8 mouse cellular contexts compared by ENCODE assay signal in the genomic region with DNA sequence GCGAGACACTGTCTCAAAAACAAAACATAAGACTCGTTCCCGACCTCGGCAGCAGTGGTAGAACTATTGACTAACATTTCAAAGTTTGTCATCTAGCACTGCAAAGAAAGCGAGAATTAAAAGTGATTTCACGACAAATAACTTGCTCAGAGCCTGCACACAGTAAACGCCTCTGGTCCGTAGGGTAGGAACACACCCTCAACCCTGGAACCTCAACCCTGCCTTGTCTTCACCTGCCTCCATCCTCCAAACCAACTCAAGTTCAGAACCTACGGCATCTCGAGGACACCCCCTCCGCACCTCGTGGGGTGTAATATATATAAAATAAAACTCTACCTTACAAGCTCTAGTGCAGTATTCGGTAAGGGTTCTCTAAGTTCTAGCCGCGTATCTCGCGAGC. TPM values are rescaled to one million over a fixed set of nuclear protein-coding genes. Genes with fewer than 3 reads are reported as not detected.
DNase-seq lines count a peak whose midpoint lies in the region; ATAC-seq and TF ChIP-seq lines count a peak whose summit lies in the region.

No protein-coding gene starts in this region.

- peak overlapping the region; percentile 74 for H3K4me3 ChIP-seq in lung, embryonic 16.5 days (ENCODE audit: low read length)
- peak overlapping the region; percentile 81 for H3K4me3 ChIP-seq in limb, embryonic 12.5 days (replicated peaks)
- H3K4me3 ChIP-seq in olfactory bulb, adult 2 months (ENCODE audit: insufficient read depth, low read depth, low read length) = peak overlapping the region; percentile 83

- no peak for DNase-seq in lung, postnatal 10 days
- DNase-seq in adrenal gland, postnatal 10 days = no peak
- no peak for DNase-seq in kidney, adult 11 months

- peak overlapping the region; percentile 10; the same call in 1 of the 2 replicates for H3K27ac ChIP-seq in lung, embryonic 16.5 days (ENCODE audit: low read length)
- no peak overlapping the region for H3K27ac ChIP-seq in limb, embryonic 12.5 days
- no peak overlapping the region for H3K27ac ChIP-seq in olfactory bulb, adult 2 months (ENCODE audit: insufficient read depth, low read depth, low read length)

- H3K9me3 ChIP-seq in lung, embryonic 16.5 days (ENCODE audit: control insufficient read depth, low read length) = no peaks in the 10 kb centered on the region
- no peaks in the 10 kb centered on the region for H3K9me3 ChIP-seq in limb, embryonic 12.5 days

- peak overlapping the region; percentile 58 for H3K4me2 ChIP-seq in lung, embryonic 16.5 days (ENCODE audit: low read depth, low read length)
- H3K4me2 ChIP-seq in limb, embryonic 12.5 days = peak overlapping the region; percentile 76

- H3K36me3 ChIP-seq in lung, embryonic 16.5 days (ENCODE audit: control insufficient read depth, insufficient read depth, low read length) = no peaks in the 10 kb centered on the region
- peaks cover 18% of the 10 kb centered on the region for H3K36me3 ChIP-seq in limb, embryonic 12.5 days

- H3K4me1 ChIP-seq in lung, embryonic 16.5 days (replicated peaks; ENCODE audit: control insufficient read depth, insufficient read depth, low read length) = peaks cover 16% of the 10 kb centered on the region
- peaks cover 17% of the 10 kb centered on the region for H3K4me1 ChIP-seq in limb, embryonic 12.5 days (replicated peaks)
- 0 out of 2 replicates have a peak, but pooled peaks cover 2% of the 10 kb centered on the region for H3K4me1 ChIP-seq in olfactory bulb, adult 2 months (ENCODE audit: control insufficient read depth, insufficient read depth, low read length)

- 3% methylated on average over 17 of the region's 17 CpGs for WGBS in lung, embryonic 16.5 days
- WGBS in limb, embryonic 12.5 days = 10% methylated on average over 17 of the region's 17 CpGs
- 2% methylated on average over 17 of the region's 17 CpGs for WGBS in olfactory bulb, adult 2 months

- no peak for TF ChIP-seq CTCF in olfactory bulb, adult 2 months (IDR thresholded peaks at IDR 0.05; ENCODE audit: insufficient read depth, low read depth, low read length)

- ATAC-seq in lung, embryonic 16.5 days (ENCODE audit: low read depth) = peak; percentile 8
- ATAC-seq in erythroblast, adult 5-6 weeks (replicated peaks; ENCODE audit: low FRiP score, poor library complexity, severe bottlenecking) = peak; percentile 51
- peak; percentile 15; the same call in 1 of the 2 replicates for ATAC-seq in limb, embryonic 12.5 days (ENCODE audit: insufficient number of reproducible peaks, insufficient read depth, low FRiP score, low TSS enrichment, low read depth)
- no peak for ATAC-seq in cerebellum, adult (ENCODE audit: insufficient number of reproducible peaks, low FRiP score, low TSS enrichment)

- peak overlapping the region; percentile 74 for H3K9ac ChIP-seq in lung, embryonic 16.5 days (ENCODE audit: low read length)
- peak overlapping the region; percentile 71 for H3K9ac ChIP-seq in limb, embryonic 12.5 days (replicated peaks)

- no peak for TF ChIP-seq POLR2A in olfactory bulb, adult 2 months (IDR thresholded peaks at IDR 0.05; ENCODE audit: insufficient read depth, low read depth, low read length)

- H3K27me3 ChIP-seq in lung, embryonic 16.5 days (ENCODE audit: control insufficient read depth, insufficient read depth, low read depth, low read length) = no peaks in the 10 kb centered on the region
- H3K27me3 ChIP-seq in limb, embryonic 12.5 days = no peaks in the 10 kb centered on the region

RNA-seq across cellular contexts. Expression of gene Ccdc61, which starts 0.4 kb away (rescaled TPM):
- polyA plus RNA-seq in lung, embryonic 16.5 days (2015; fragmentation: Nextera tagmentation; extraction: Ambion mirVana) = 30.8 and 32.7 TPM in 2 replicates
- total RNA-seq in erythroblast, adult 5-6 weeks (2015; ENCODE audit: low replicate concordance) = 5.2 TPM in 1 of 2 replicates, not detected in the other
- total RNA-seq in erythroblast, adult 5-6 weeks (2017; ENCODE audit: low replicate concordance) = 5.8 and 16.9 TPM in 2 replicates
- 39.9 and 45.3 TPM in 2 replicates for polyA plus RNA-seq in limb, embryonic 12.5 days (2016; fragmentation: Nextera tagmentation; extraction: Ambion mirVana)
- polyA plus RNA-seq in olfactory bulb, adult 2 months (2012; ENCODE audit: insufficient read depth, insufficient read length, low replicate concordance, missing spikeins) = not detected in 2 replicates
- total RNA-seq in adrenal gland, postnatal 10 days (2021) = 10 to 100 TPM; 12.5 to 13.9 TPM

RNA-seq across cellular contexts. Expression of gene Nova2, which starts 15.9 kb away (rescaled TPM):
- 0.89 and 0.99 TPM in 2 replicates for polyA plus RNA-seq in lung, embryonic 16.5 days (2015; fragmentation: Nextera tagmentation; extraction: Ambion mirVana)
- not detected in 2 replicates for total RNA-seq in erythroblast, adult 5-6 weeks (2015; ENCODE audit: low replicate concordance)
- not detected in 2 replicates for total RNA-seq in erythroblast, adult 5-6 weeks (2017; ENCODE audit: low replicate concordance)
- polyA plus RNA-seq in limb, embryonic 12.5 days (2016; fragmentation: Nextera tagmentation; extraction: Ambion mirVana) = 0.31 and 0.33 TPM in 2 replicates
- not detected in 2 replicates for polyA plus RNA-seq in olfactory bulb, adult 2 months (2012; ENCODE audit: insufficient read depth, insufficient read length, low replicate concordance, missing spikeins)
- 1 to 10 TPM; 6.1 to 7.4 TPM for total RNA-seq in adrenal gland, postnatal 10 days (2021)

RNA-seq across cellular contexts. Expression of gene Pglyrp1, which starts 38.7 kb away (rescaled TPM):
- 12.5 and 18.1 TPM in 2 replicates for polyA plus RNA-seq in lung, embryonic 16.5 days (2015; fragmentation: Nextera tagmentation; extraction: Ambion mirVana)
- 330 and 397 TPM in 2 replicates for total RNA-seq in erythroblast, adult 5-6 weeks (2015; ENCODE audit: low replicate concordance)
- total RNA-seq in erythroblast, adult 5-6 weeks (2017; ENCODE audit: low replicate concordance) = 26.8 and 56.7 TPM in 2 replicates
- 0.44 and 0.60 TPM in 2 replicates for polyA plus RNA-seq in limb, embryonic 12.5 days (2016; fragmentation: Nextera tagmentation; extraction: Ambion mirVana)
- not detected in 2 replicates for polyA plus RNA-seq in olfactory bulb, adult 2 months (2012; ENCODE audit: insufficient read depth, insufficient read length, low replicate concordance, missing spikeins)
- total RNA-seq in adrenal gland, postnatal 10 days (2021) = 1 to 10 TPM; 5.0 to 7.9 TPM

Comparison
In these comparisons a context has a peak if more than half of its experiments do, and no peak if none do; other contexts are left out.
1. RNA of gene Ccdc61, which starts 0.4 kb away (polyA plus RNA-seq): 39.9 to 45.3 TPM in limb, embryonic 12.5 days and 30.8 to 32.7 TPM in lung, embryonic 16.5 days; not detected in olfactory bulb, adult 2 months; every median in the first group is over 10 times any median in the second.
2. Peak in every context shown above with its lines, with median percentiles within 50 percentile points of each other: H3K4me3 ChIP-seq.